Mouse (Mus musculus) C2C12 (cell line): ENCODE measurements around the gene Myo9b.

Experiments
- CTCF ChIP-seq: IDR thresholded peaks from one replicate; pipeline ENCODE4 v1.5.1; 2011; ENCODE audit not compliant: control insufficient read depth, insufficient read depth, insufficient read length
- USF1 ChIP-seq: IDR thresholded peaks from one replicate; pipeline ENCODE4 v1.6.1; 2011; ENCODE audit warnings: low read depth, mild to moderate bottlenecking, control low read depth, moderate library complexity

- TF ChIP-seq CTCF (no peak), USF1 (no peak)
Measured at GRCm38 (mm10) chr8:71302788-71303187, 30.3 kb downstream of the Myo9b start.
